Mouse (Mus musculus) thymus, adult 2 months (tissue): ENCODE results near the gene Gm21992.

Experiments used
- CTCF ChIP-seq: fragments of 200-500 bp; IDR thresholded peaks from 2 replicates; pipeline ENCODE4 v1.5.1; 2012; ENCODE audit warnings: mild to moderate bottlenecking, control low read depth, low read length, moderate library complexity, borderline replicate concordance; ENCODE audit not compliant: control insufficient read depth, poor library complexity, insufficient read depth; ENCODE audit errors: extremely low read depth
- POLR2A ChIP-seq: fragments of 200-500 bp; IDR thresholded peaks from 2 replicates; pipeline ENCODE4 v1.6.1; 2012; ENCODE audit warnings: mild to moderate bottlenecking, low read length, control low read depth, moderate library complexity; ENCODE audit not compliant: control insufficient read depth, poor library complexity, insufficient read depth; ENCODE audit errors: extremely low read depth

DNA sequence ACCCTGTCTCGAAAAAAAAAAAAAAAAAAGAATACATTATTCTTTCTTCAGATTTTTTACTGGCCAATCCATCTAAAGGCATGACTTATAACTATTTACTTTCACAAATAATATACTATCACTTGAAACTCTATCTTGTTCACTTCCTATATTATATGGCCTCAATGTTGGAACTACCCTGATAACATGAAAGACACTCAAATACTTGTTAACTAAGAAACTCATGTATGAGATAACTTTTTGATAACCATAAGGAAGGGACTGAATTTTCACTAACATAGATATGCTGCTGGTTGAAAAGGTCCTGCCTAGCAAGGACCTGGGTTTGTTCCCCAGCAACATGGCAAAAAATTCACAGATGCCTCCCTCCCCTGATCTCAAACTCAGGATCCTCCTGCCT lies 15.5 kb downstream of the Gm21992 start:
- TF ChIP-seq POLR2A (no peak), CTCF (no peak)
